Mouse (Mus musculus) erythroblast, embryonic 14.5 days (primary cell): ENCODE data around the gene Myom3.

Experiments
- GATA1 ChIP-seq: IDR thresholded peaks from 2 replicates; pipeline ENCODE4 v1.6.1; 2012; ENCODE audit warnings: low read length, inconsistent platforms, mixed read lengths
- TAL1 ChIP-seq: IDR thresholded peaks from 3 replicates; pipeline ENCODE4 v1.6.1; 2012; ENCODE audit warnings: low read length, inconsistent platforms, mixed read lengths

DNA sequence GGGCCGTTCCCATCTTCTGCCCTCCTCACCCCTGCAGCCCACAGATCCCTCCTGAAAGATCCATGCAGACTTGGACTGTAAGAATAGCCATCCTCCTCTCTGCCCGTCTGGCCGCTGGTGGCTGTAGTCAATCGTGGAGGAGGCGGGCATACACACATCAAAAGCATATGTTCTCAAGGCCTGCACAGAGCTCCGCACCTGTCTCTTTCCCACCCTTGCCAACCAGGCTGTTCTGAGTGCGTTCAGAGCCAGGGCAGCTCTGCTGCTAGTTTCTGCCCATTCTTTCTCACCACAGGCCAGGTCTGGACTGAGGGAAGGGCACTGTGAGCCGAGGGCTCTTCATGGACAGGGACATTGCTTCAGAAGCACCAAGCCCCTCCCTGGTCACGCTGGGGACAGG lies 29.3 kb upstream of the Myom3 start:
- TF ChIP-seq GATA1 (no peak), TAL1 (no peak)
